Mouse (Mus musculus): ENCODE measurements around the gene Mtus2.

DNA sequence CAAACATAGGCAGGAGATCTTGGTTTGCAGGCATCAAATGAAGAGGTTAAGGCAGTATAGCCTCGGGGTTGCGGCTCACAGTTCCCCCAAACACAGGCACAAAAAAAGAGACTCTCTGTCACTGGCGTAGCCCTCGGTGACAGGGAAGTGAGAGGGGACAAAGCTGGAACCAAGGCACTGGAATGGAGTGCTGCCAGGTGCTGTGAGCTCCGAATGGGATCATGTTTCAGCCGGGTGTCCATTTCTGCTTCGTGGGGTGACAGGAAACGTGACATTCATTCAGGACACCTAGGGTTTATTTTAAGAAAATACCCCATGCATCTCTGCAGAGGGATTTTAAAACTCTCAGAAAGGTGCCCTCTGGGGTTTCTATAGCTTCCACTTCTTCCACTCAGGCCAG lies 397.4 kb downstream of the Mtus2 start:
- no peak for TF ChIP-seq CTCF (conservative IDR thresholded peaks at IDR 0.05; ENCODE audit: insufficient read depth, insufficient read length, low read depth, low read length)
- no peak for TF ChIP-seq POLR2A (IDR thresholded peaks at IDR 0.05; ENCODE audit: low read depth, low read length)
